In the genomic region with DNA sequence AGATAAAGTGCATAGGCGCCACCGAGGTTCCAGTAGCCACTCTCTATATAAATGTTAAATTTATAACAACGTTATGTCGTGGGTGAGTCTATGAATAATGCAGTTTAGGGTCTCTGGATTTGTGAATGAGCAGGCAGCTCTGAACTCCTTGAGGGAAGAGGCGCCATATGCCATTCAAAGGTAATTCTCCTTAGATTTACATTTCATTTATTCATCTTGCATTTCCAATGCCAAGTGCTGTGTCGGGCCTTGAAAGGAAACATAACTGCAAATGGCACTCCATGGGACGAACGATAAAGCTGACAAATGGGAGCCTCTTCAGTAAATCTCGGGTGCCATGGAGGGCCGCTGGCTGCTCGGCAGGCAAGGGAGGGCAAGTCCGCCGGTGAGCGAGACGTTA, we compare ENCODE assay signal across 16 mouse cellular contexts.
"Had no signal": no experiment of that assay in that cellular context is flagged by ENCODE, and none has a peak within 500 bp of the region (broad histone marks: within the 10 kb centered on the region; RNA-seq: fewer than 3 reads in every experiment).

No protein-coding gene starts in this region.

- H3K4me1 ChIP-seq: liver, embryonic 13.5 days; lung, embryonic 15.5 days; stomach, embryonic 15.5 days had no signal

- H3K4me2 ChIP-seq: limb, embryonic 12.5 days; liver, embryonic 13.5 days; lung, embryonic 15.5 days; stomach, embryonic 15.5 days had no signal

- H3K4me3 ChIP-seq: layer of hippocampus, adult 2 months; limb, embryonic 12.5 days; liver, embryonic 13.5 days; lung, embryonic 15.5 days; stomach, embryonic 15.5 days had no signal

- ATAC-seq: liver, postnatal 0 days had no signal

- DNase-seq: kidney, adult 18-20 months; kidney, postnatal 10 days; kidney, postnatal 4 days; liver; liver, embryonic 13.5 days; liver, postnatal 0 days; lung, postnatal 14 days; retina, postnatal 1 day; right cerebral cortex, postnatal 4 days; thymus, adult 2 months; thymus, postnatal 25 days had no signal

- H3K9me3 ChIP-seq: limb, embryonic 12.5 days; liver, embryonic 13.5 days; lung, embryonic 15.5 days; stomach, embryonic 15.5 days had no signal

- H3K27me3 ChIP-seq: limb, embryonic 12.5 days; liver, embryonic 13.5 days; lung, embryonic 15.5 days; stomach, embryonic 15.5 days had no signal

- H3K36me3 ChIP-seq: limb, embryonic 12.5 days; liver, embryonic 13.5 days; lung, embryonic 15.5 days; stomach, embryonic 15.5 days had no signal

- H3K9ac ChIP-seq: limb, embryonic 12.5 days; liver, embryonic 13.5 days; liver, postnatal 0 days; lung, embryonic 15.5 days; stomach, embryonic 15.5 days had no signal

- H3K27ac ChIP-seq: layer of hippocampus, adult 2 months; limb, embryonic 12.5 days; liver, embryonic 13.5 days; lung, embryonic 15.5 days; macrophage; stomach, embryonic 15.5 days had no signal
